Mouse (Mus musculus): ENCODE measurements around the gene Yipf4.
A peak's percentile ranks its signal among the peaks of the same experiment; 100 is the strongest.

Gene Yipf4

DNA sequence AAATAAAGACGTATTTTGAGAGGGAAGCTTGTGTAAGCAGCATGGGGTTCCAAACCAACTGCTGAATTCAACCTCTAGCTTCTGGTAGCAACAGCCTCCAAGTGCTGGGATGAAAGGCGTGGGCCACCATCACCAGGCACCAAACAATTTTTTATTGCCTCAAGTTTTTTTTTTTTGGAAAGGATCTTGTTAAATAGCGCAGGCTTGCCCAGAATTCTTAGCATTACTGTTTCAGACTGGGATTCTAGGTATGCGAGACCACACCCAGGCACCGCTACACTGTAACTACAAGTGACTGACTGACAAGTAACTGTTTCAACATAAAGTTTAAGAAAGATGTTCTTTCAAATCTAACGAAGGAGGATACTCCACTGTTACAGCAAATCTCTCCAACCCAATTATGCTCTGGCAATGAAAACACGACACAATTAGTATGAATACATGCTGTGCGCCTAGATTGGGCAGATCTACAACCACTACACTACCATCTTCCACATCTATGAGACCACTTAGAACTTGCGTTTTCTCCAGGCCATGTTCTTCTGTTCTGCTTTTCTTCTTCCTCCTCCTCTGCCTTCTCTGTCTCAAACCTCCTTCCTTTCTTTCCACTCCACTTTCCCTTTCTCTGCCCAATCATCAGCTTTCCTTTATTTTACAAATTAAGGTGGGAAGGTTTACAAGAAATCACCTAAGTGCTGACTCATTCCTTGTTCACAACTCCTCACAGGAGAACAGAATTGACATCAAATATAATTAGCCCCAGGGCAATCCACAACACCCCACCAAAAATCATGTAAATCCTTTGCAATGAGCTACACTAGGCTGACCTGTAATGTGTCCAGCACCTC lies 37.7 kb downstream of the Yipf4 start:
- DNase-seq: peak; percentile 1

DNA sequence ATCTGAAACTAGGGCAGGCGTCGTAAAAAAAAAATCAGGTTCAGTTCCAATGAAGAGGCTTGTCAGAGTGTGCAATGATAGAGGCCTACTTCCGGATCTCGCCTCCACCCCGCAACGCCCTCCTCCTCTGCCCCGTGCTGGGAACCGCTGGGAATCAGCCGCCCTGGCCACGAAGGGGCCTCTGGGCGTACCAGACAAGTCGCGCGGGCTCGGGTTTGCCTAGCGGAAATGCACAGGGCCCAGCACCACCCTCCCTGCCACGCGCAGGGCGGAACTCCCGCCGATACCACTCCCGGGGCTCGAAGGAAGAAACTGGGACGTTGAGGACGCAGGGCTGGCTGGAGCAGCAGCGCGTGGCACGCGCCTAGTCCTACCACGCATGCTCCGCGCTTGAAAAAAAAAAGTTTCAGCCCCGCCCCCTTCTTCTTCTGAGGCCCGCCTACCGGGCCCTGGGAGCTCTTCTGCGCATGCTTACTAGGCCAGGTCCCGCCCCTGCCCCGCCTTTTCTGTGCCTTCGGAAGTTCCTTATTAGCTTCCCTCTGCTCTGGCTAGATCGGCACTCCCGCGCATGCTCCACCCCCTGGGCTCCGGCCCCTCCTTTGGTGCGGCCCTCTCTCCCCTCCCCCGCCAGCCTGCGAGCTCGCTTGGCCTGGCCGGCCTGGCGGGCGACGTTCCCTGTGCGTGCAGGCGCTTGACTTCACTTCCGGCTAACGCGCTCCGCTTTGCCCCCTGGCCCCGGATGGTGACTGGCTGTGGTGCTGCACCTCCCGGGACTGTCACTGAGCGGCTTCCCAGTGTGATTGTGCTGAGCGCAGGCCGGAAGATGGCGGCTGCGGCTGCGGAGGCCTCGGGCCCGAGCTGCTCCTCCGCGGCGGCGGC lies 38.7 kb downstream of the Yipf4 start, which contains the start of gene Birc6:
Gene Birc6 (plus strand): TSS at position 567 of the 879 bp plus-strand sequence.
- DNase-seq: peak; percentile 100

DNA sequence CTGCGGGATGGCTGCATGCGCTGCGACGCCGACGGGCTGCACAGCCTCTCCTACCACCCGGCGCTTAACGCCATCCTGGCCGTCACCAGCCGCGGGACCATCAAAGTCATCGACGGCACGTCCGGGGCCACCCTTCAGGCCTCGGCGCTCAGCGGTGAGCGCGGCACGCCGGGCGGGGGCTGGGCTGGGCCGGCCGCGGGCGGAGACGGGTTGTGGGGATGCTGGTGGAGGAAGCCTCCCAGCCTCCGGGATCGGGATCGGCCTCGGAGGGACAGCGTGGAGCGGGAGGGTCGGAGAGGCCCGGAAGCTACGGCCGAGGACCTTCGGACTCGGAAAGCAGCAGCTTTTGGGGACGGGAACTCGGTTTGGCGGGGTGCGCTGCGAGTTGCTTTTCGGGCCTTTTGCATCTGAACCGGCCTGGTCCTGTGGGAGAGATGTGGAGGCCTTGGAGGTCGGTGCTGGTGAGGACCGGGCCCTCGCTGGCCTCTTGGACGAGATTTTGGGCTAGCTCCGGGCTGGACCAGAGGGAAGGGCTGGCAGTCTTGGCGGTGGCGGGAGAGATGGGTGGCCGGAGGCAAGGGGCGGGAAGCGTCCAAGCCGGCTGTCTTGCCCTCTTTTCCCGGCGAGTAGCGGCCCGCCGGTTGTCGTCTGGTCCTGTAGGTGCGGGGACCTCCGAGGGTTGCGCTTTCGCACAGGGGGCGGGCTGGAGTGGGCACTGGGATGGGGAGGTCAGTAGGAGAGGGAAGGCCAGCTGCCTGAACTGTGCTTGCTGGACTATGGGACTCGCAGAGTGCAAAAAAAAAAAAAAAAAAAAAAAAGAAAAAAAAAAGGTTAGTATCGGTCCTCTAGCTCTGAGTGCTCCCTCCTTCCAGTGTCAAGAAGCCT lies 39.6 kb downstream of the Yipf4 start:
- DNase-seq: no peak

DNA sequence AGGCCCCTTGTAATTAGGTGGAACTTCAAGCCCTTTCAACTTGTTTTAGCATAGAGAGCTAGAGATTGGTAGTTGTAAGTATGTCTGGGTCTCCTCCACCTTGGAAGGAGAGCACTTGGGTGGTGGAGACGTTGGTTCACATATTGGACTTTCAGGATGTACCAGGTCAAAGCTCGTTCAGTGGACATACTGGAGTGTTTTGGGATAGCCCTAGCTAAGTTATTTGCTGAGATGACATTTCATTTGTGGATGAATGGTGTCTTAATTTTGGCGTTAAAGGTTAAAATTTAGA lies 40.2 kb downstream of the Yipf4 start:
- DNase-seq: no peak

- DNase-seq: no peak
These were observed 45.7 kb downstream of the Yipf4 start for GRCm38 (mm10) chr17:74534971-74535370.

- DNase-seq: no peak
These were observed 48.2 kb downstream of the Yipf4 start for GRCm38 (mm10) chr17:74537526-74537925.

- DNase-seq: no peak
These were observed 54.3 kb downstream of the Yipf4 start for GRCm38 (mm10) chr17:74543615-74544014.

All from retina, postnatal 1 day (tissue).